Mouse (Mus musculus) kidney, adult 2 months (tissue): ENCODE data around the gene Fbxo30.

Experiments used
- CTCF ChIP-seq: fragments of 200-500 bp; conservative IDR thresholded peaks from 2 replicates; pipeline ENCODE4 v1.5.1; 2011; ENCODE audit warnings: low read depth, mild to moderate bottlenecking, control low read depth, low read length, moderate library complexity, mixed read lengths; ENCODE audit not compliant: insufficient read depth, insufficient read length
- POLR2A ChIP-seq: fragments of 200-500 bp; IDR thresholded peaks from one replicate; pipeline ENCODE4 v1.6.1; 2011; ENCODE audit warnings: low read depth, low read length, control low read depth

DNA sequence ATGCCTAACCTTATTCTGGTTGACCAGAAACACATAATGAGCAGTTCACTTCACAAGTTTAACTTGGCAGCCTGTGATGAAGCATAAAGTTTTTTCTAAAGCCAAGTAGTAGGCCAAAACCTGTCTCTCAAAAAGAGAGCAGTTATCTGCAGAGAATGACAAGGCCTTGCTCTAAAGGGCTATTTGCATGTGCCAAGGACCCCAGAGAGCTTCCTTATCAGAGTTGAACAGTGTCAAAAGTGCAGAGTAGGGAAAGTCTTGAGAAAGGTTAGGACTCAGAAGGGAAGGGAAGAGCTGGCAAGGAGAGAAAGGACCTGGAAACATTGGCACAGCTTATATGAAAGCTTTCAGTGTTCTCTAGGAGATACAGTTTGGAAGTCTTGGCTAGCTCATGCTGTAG, 29.4 kb downstream of the Fbxo30 start:
- TF ChIP-seq CTCF (no peak), POLR2A (no peak)
